Mouse (Mus musculus): ENCODE data around the gene Rif1. TPM values are rescaled to one million over a fixed set of nuclear protein-coding genes. Genes with fewer than 3 reads are reported as not detected.

Gene Rif1
- 11.0 and 13.0 TPM in 2 replicates for polyA plus RNA-seq (2012; rRNA removed)

- DNase-seq (ENCODE audit: extremely low spot score in 1 of 2, low spot score in 1 of 2), result peak in 1 of 2 experiments; percentile 82
These were observed at the start of gene Rif1 for GRCm38 (mm10) chr2:52072491-52073140. Gene Rif1, plus strand, starts transcription at chr2:52072832.

- no peak for DNase-seq (ENCODE audit: extremely low spot score in 1 of 2, low spot score in 1 of 2)
These were observed 45.6 kb upstream of the Rif1 start for GRCm38 (mm10) chr2:52027061-52027460.

- DNase-seq (ENCODE audit: extremely low spot score in 1 of 2, low spot score in 1 of 2), result no peak
These were observed 43.2 kb upstream of the Rif1 start for GRCm38 (mm10) chr2:52029426-52029825.

GRCm38 (mm10) chr2:52031491-52031890 lies 41.1 kb upstream of the Rif1 start:
- no peak for DNase-seq (ENCODE audit: extremely low spot score in 1 of 2, low spot score in 1 of 2)

GRCm38 (mm10) chr2:52034601-52035000 lies 38.0 kb upstream of the Rif1 start:
- DNase-seq (ENCODE audit: extremely low spot score in 1 of 2, low spot score in 1 of 2), result peak in 1 of 2 experiments; percentile 33

- peak in 1 of 2 experiments; percentile 32 for DNase-seq (ENCODE audit: extremely low spot score in 1 of 2, low spot score in 1 of 2)
These were observed 37.5 kb upstream of the Rif1 start for GRCm38 (mm10) chr2:52035144-52035543.

- DNase-seq (ENCODE audit: extremely low spot score in 1 of 2, low spot score in 1 of 2), result no peak
These were observed 35.6 kb upstream of the Rif1 start for GRCm38 (mm10) chr2:52036929-52037595.

- peak in 1 of 2 experiments; percentile 58 for DNase-seq (ENCODE audit: extremely low spot score in 1 of 2, low spot score in 1 of 2)
These were observed 34.8 kb upstream of the Rif1 start, which contains the start of gene Tnfaip6 for GRCm38 (mm10) chr2:52037882-52038281. Gene Tnfaip6, plus strand, starts transcription at chr2:52038009.

GRCm38 (mm10) chr2:52038558-52038957 lies 34.1 kb upstream of the Rif1 start:
- DNase-seq (ENCODE audit: extremely low spot score in 1 of 2, low spot score in 1 of 2), result no peak

GRCm38 (mm10) chr2:52039083-52039801 lies 33.4 kb upstream of the Rif1 start:
- DNase-seq (ENCODE audit: extremely low spot score in 1 of 2, low spot score in 1 of 2), result no peak

GRCm38 (mm10) chr2:52042132-52042531 lies 30.5 kb upstream of the Rif1 start:
- no peak for DNase-seq (ENCODE audit: extremely low spot score in 1 of 2, low spot score in 1 of 2)

GRCm38 (mm10) chr2:52042714-52043113 lies 29.9 kb upstream of the Rif1 start:
- peak in 1 of 2 experiments; percentile 13 for DNase-seq (ENCODE audit: extremely low spot score in 1 of 2, low spot score in 1 of 2)

GRCm38 (mm10) chr2:52043485-52043884 lies 29.1 kb upstream of the Rif1 start:
- DNase-seq (ENCODE audit: extremely low spot score in 1 of 2, low spot score in 1 of 2), result no peak

- no peak for DNase-seq (ENCODE audit: extremely low spot score in 1 of 2, low spot score in 1 of 2)
These were observed 26.6 kb upstream of the Rif1 start for GRCm38 (mm10) chr2:52046032-52046431.

GRCm38 (mm10) chr2:52050823-52051222 lies 21.8 kb upstream of the Rif1 start:
- no peak for DNase-seq (ENCODE audit: extremely low spot score in 1 of 2, low spot score in 1 of 2)

- no peak for DNase-seq (ENCODE audit: extremely low spot score in 1 of 2, low spot score in 1 of 2)
These were observed 20.3 kb upstream of the Rif1 start for GRCm38 (mm10) chr2:52052335-52052734.

- peak in 1 of 2 experiments; percentile 19 for DNase-seq (ENCODE audit: extremely low spot score in 1 of 2, low spot score in 1 of 2)
These were observed 19.1 kb upstream of the Rif1 start for GRCm38 (mm10) chr2:52053502-52053901.

GRCm38 (mm10) chr2:52055616-52056015 lies 17.0 kb upstream of the Rif1 start:
- no peak for DNase-seq (ENCODE audit: extremely low spot score in 1 of 2, low spot score in 1 of 2)

GRCm38 (mm10) chr2:52057099-52057498 lies 15.5 kb upstream of the Rif1 start:
- DNase-seq (ENCODE audit: extremely low spot score in 1 of 2, low spot score in 1 of 2), result no peak

- DNase-seq (ENCODE audit: extremely low spot score in 1 of 2, low spot score in 1 of 2), result no peak
These were observed 15.0 kb upstream of the Rif1 start for GRCm38 (mm10) chr2:52057681-52058080.

GRCm38 (mm10) chr2:52068641-52069040 lies 4.0 kb upstream of the Rif1 start:
- no peak for DNase-seq (ENCODE audit: extremely low spot score in 1 of 2, low spot score in 1 of 2)
